Mouse (Mus musculus) layer of hippocampus, postnatal 36 days (tissue): ENCODE results near the gene Cnot3. TPM values are rescaled to one million over a fixed set of nuclear protein-coding genes. Genes with fewer than 3 reads are reported as not detected.
"Not testable (repeated sequence)": the region's sequence is repeated elsewhere in the genome, so short reads cannot be mapped to it uniquely, and the experiment has no call there.

Source experiments
- DNase-seq, 2 experiments: peaks; one replicate each; pipeline ENCODE4 v3.0.0; 2022
- total RNA-seq, 2 experiments: library from RNA; stranded (reverse); gene quantifications; 2 replicates each; pipeline ENCODE4 v1.2.3; 2021

The Cnot3 gene
- total RNA-seq, 2 experiments from 2014 or later = 62.1 to 74.5 TPM

DNA sequence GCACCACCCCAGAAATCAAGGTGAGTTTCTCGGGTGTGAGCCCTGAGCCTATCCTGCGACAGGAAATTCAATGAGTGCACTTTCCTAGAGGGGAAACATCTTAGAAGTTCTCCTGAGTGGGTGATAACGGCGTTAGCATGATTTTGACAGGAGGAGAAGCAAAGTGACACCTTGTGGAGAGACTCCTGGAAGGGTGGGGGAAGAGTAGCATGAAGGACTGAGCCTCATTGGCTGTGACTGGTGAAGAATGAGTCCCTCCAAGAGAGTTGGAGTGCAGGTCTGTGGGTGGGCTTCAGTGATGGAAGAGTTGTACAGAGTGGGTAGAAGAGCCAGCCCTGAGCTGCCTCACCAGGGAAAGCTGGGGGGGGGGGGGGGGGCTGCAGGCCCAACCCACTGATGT is 11.9 kb downstream of the Cnot3 start:
- no peak for DNase-seq

DNA sequence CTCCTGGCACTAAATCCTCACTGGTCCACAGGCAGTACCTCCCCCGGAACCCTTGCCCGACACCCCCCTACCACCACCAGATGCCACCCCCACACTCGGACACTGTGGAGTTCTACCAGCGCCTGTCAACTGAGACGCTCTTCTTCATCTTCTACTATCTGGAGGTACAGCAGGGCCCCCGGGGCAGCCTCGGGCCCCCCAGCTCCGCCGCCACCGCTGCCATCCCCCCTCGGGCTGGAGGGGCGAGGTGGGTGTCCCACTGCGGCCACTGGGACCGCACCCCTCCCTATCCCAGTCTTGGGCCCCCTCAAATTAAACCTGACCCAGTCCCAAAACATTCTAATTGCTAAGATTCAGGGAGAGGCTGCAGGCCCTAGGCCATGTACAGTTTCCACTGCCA is 13.5 kb downstream of the Cnot3 start:
- no peak for DNase-seq

DNA sequence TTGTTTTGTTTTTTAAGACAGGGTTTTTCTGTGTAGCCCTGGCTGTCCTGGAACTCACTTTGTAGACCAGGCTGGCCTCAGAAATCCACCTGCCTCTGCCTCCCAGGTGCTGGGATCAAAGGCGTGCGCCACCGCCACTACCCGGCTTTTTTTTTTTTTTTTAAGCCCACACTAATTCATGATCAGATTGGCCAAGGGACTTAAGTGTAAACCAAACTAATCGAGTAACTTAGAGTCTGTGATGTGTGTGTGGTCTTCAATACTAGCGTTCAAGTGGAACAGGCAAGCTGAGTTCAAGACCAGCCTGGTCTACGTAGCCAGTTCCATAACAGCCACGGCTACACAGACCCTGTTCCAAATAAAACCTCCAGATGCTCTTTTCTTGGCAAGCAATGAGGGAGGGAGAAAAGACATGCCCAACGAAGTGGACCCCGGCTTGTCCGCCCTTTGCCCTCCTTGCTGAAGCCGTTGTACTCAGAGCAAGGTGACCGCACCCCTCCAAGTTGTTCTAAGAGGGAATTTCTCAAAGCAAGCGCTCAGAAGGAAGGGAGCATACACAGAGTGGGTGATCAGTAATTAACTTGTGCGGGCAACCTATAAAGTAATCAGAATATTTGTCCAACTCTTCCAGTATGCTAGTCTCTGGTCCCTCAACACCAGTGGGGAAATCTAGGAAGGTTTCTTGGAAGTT is 19.6 kb downstream of the Cnot3 start:
- DNase-seq = no peak

DNA sequence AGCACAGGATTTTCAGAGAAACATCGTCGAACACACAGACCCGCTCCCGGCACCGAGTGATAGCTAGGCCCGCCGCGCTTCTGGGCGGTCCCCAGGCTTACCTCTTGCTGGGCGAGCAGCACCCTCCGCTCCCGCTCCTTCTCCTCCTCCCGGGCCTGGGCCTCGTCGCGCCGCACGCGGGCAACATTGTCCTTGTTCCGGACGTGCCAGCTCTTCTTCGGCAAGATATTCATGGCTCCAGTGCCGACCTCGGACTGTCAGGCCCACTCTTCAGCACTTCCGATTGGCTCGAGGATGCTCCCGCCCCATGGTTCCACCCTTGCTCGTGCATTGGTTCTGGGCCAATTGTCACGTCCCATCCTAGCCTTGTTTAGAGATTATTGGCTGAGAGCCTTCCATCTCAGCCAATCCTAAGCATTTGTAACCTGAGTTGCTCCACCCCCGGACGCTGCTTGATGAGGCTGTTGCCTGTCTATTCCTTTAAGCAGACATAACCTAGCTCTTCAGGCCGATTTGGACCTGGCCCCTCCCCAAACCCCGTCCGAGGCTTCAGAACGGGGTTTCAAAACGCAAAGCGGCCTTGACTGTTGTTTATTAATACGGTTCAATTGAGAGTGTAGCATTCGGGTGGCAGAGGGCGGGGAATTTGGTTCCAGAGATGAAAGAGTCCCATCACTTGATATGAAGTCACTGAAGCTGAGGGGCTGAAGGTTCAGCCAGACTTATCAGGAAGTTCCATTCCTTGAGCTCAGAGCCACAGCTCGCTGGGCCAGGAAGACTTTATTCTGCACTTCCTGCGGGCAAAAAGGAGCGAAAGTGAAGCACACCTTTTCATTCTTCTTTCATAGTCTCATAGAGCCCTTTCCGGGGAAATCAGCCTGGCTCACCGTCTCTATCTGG is 20.4 kb downstream of the Cnot3 start, which contains the start of gene Leng1:
Leng1 (minus strand) TSS at position 626 of the 900 bp plus-strand sequence.
- DNase-seq = peak; percentile 96 to 97

DNA sequence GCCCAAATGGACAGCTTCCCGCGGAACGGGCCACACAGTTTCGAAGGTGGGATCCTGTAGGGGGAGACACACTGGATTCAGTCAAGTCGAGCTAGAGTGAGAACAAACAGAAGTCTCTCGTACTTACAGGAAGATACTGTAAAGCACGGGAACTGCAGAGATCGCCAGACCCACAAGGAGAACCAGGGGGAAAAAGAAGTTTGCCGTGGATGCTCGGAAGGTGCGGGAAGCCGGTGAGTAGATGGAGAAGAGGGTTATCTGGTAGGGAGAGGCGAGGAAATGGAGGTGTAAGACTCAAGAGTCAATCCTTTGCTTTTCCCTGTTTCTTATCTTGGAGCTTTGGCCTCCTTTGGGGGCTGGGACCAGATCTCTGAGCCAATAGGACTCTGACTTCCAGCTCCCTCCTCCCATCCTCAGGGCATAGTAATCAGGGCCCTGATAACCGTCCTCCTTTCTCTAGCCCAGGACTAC is 21.9 kb downstream of the Cnot3 start:
- no peak for DNase-seq

DNA sequence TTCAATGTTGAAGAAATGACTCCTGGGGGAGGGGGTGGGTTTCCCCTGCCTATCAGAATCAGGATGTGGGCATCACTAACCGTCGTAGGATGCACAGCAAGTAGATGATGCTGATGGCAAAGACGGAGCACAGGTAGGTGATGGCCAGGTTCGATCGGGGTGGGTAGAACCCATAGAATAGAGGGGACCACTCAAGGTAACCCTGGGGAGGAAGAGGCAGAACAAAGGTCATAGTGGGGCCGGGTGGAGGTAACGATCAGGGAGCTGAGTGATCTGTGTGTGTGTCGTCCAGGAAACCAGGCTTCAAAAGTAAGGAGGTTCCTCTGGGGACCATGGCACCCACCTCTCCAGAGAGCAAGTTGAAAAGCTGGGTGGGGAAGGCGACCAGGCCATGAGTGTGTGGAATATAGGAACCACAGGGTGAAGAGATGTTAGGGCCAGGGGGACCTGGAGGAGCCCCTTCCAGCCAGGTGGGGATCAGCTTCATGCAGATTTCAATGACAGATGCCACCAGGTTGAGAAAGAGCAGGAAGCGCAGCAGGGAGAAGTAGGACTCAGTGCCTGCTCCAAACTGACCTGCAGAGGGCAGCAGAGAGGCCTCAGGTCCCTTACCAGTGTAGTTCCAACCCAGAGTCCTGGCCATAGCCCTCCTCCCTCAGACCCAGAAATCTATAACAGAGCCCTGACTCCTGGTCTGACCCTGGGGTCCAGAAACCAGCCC is 29.6 kb downstream of the Cnot3 start:
- DNase-seq = peak; percentile 75

DNA sequence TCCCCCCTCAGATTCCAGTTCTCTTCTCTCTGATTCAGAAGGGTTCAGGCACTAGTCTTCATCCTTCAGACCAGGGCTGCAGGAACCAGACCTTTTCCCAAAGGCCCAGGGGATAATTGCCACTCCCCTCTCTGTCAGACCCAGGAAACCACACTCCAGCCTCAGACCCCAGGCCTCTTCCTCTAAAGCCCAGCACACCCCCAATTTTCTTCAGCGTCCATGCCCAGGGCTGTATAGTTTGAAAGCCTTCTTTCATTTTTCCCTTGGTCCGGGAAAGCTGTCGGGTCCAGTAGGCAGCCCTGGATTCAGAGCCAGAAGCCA is 30.1 kb downstream of the Cnot3 start:
- no peak for DNase-seq

DNA sequence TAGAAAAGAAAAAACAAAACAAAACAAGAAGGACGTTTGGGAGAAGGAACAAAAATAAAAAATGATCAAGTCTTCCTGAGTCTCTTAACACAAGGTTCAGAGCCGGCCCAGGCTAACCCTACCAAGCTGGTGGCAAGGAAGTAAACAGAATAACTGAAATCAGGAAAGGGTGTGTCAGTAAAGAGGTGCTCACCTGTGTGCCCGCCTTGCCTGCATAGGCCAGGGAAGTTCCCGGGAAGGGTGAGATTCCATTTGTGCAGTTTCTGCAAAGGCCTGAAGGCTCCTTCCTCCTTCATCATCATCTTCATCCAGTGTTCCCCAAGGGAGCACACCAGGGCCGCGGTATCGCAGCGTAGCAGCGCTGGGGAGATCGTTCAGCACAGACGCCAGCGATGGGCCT is 31.3 kb downstream of the Cnot3 start:
- DNase-seq = no peak

DNA sequence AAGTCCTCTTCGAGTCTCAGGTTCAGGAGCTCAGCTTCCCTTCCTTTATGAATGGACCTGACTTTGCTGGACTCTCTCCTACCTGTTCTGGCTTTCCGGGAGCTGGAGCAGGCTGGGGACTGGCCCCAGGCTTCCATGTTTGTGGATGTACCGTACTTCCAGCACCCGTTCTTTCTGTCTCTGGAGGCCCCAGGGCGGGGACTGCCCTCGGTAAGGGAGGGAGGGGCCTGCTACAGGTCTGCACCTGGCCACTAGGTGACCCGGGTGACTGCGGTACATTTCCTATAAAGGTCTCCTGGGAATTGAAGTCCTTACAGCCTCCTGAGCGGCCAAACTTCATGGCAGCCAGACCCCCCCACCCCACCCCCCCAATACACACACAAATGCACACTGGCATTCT is 32.3 kb downstream of the Cnot3 start, which contains the start of gene Tmc4:
Tmc4 (minus strand) TSS at position 212 of the 400 bp plus-strand sequence.
- no peak for DNase-seq

DNA sequence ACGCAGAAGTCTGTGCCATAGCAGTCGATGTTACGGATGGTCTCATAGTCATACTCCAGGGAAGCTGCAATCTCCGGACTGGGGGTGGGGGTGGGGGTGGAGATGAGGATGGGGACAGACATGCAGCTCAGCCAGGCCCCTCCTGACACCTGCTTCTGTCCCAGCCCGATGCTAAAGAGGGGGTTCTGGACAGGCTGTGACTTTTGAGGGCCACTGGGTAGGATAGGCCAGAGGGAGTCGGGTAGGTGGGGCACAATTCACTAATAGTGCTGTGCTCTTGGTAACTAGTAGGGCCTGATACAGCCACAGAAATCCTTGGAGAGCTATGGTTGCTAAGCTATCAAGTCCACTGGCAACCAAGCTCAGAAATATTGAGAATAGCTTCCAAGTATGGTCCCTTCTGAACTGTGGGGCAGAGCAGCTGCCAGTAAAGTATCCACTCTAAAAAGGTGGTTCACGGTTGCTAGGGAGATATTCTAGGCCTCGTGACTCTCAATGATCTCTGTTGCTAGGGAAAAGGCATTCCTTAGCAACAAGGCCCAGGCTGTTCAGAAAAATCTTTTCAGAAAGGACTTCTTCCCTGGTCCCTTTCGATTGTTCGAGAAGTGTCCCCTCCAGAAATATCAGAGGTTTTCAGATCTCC is 39.0 kb downstream of the Cnot3 start:
- no peak for DNase-seq

DNA sequence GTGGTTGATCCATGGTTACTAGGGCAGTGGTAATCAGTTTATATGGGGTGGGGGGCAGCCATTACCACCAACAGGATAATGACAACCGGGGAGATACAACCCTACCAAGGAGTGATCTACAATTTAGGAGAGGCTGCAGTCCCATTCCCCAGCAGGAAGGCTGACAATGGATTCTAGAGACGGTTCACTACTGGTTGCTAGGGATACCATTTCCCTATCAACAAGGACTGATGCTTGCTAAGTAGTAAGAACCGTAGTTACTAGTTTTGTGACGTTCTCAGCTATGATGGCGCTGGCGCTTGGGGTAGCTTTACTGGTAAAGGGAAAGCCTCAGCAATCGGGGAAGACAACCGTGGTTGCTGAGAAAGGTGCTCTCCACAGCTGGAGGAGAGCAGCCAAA is 39.6 kb downstream of the Cnot3 start:
- DNase-seq = no peak

DNA sequence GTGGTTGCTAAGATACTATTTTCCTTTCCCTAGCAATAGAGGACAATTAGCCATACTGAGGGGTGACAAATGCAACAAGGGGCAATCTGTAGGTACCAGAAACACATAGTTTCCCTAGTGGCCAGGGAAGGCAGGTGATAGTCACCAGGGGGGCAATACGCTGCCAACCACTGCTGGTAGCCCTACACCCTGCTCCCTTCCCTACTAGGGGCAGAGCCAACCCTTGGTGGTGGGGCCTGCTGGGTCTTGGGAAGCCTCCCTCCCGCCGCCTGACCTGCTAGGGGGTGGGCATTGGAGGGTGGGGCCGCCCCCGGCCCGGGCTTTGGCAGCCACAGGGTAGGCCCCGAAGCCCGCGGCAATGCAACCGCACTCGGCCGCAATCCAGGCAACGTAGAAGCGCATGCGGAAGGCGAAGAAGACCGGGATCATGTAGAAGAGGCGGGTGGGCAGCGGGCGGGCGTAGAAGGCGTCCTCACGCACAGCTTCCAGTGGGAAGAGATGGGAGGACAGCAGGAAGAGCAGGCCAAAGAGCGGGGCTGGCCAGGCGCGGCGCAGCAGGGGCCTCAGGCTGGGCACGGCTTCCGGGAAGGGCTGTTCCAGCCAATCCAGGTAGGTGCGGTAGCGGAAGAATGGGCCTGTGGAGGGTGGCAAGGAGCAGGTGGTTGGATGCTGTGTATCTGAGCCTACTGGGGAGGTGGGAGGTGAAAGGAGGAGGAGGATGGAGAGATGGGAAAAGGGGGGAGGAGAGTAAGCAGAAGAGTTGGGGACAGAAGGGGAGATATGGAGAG is 40.5 kb downstream of the Cnot3 start:
- DNase-seq = no peak

DNA sequence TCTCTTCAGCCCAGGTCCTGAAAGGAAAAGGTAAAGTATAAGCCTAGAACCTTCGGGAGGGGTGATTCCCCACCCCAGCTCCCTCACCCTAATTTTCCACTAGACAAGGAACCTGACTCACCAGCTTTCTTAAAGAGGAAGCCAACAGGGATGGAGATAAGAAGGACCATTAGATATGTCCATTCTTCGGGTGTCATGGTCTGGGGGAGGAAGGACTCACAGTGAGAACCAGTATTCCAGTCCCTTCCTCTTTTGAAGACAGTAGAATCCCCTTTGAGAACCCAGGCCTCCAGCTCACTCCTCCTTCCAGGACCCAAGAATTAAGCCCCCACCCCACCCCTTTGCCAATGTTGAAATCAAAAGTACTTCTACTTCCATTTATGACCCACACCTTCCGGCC is 46.9 kb downstream of the Cnot3 start:
- no peak for DNase-seq

DNA sequence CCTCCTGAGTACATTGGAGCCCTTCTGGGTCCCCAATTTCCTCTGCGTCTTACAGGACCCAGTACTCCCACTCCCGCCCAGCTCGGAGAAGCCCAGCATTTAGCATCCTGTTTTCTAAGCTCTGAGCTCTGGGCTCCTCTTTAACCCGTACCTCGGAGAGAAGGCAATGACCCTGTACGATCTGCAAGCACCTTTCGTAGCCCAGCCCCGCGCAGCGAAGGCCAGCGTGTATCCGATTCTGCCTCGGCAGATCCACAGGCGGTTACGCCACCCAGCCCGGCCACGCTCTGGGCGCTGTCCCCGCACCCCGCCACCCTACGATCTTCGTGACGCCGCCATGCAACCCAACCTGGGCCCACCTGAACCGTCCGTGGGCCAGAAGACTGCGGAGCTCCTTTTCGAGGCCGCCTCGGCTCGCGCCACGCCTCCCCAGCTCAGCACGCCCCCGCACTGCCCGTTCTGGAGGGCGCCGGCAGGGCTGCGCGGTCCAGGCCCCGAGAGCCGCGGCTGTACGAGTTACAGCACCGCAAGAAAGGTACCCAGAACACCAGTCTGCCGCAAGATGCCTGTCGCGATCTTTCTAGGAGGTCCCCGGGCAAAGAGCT is 47.4 kb downstream of the Cnot3 start, which contains the start of gene Tsen34:
Tsen34 (plus strand) TSS at position 482 of the 605 bp plus-strand sequence.
- no peak for DNase-seq

DNA sequence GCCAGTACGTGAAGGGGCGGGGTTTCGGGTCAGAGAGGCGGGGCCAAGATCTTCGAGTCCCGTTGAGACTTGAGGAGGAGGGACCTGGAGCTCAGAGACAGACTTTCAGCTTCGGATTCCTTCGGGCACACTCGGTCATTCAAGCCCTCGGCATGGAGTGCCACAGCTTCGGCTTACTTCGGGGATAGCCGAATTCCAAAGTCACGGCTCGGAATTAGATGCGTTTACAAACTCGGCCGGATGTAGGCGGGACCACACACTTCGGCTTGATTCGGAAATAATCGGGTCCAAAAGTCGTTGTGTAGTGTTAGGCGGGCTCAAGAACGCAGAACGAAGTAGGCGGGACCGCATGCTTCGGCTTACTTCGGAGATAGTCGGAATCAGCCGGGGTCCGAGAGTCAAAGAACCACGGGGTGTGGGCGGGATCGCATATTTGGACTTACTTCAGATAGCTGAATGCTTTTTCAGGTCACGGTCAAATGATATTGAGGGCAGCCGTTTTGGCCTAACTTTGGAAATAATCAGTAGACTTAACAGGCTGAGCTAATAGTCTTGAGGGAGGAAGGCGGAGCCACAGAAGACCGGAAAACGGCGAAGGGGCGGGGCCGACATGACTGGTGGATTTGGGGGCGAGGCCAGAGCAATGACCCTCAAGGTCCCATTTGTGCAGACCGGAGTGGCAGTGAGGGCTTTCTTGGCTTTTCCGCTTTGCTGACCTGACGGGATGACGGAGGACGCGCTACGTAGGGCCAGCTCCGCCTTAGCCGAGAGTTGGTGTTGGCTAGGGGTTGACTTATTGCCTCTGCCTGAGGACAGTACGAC is 48.1 kb downstream of the Cnot3 start, which contains the start of gene Mboat7:
Mboat7 (minus strand) TSS at position 537 of the 822 bp plus-strand sequence.
- DNase-seq = peak; percentile 94 to 95

DNA sequence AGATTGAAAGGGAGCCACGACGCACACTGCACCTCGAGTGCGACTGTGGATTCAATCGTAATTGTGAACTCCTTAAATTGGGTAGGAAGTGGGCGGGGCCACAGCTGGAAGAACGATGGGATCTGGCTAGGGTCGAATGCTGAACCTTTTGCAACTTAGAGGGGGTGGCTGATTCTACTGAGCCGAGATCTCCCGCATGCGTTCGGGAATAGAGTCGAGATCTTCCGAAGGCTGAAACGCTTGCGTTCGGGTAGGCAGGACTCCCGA is 48.7 kb downstream of the Cnot3 start:
- no peak for DNase-seq

DNA sequence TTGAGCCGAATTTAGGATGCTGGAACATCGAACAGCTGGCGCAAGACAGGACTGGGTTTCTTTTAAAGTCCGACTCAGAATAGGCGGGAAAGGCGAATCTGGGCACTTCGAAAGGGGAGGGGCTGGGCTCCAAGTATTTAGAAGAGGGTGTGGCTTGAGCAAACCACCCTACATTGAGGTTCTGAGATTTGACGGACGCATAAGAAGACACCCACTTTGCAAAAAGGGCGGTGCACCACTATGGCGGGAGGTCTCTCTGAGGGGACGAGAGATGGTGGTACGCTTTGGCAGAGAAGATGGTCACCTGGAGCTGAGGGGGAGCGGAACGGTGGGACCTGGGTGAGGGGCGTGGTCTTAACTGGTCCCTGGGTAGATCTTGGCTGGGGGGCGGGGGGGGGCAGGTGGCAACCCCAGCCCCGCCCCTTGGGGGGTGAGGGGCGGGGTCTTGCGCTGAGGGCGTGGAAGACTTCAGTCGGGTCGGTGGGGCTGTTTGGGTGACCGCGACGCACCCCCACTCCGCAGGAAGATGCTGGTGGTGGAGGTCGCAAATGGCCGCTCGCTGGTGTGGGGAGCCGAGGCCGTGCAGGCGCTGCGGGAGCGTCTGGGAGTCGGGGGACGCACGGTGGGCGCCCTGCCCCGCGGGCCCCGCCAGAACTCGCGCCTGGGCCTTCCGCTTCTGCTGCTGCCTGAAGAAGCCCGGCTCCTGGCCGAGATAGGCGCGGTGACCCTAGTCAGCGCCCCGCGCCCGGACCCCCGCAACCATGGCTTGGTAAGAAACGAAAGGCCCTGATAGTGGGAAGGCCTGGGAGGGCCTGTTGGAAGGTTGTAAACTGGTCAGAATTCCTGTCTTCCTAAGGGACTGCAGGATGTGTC is 49.2 kb downstream of the Cnot3 start:
- peak in 1 of 2 experiments; percentile 32 for DNase-seq

DNA sequence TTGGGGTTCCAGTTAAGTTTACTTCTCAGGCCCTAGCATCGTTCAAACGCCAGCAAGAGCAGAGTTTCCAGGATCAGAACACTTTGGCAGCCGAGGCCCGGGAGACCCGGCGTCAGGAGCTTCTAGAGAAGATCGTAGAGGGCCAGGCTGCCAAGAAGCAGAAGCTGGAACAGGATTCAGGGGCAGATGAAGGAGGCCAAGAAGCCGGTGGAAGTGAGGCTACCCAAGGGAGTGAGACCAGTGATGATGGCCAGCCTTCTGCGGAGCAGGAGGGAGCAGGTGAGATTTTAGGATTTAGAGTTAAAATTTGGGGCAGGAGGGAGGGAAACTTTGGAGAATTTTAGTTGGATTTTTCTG is 49.9 kb downstream of the Cnot3 start:
- DNase-seq = not testable (repeated sequence)

DNA sequence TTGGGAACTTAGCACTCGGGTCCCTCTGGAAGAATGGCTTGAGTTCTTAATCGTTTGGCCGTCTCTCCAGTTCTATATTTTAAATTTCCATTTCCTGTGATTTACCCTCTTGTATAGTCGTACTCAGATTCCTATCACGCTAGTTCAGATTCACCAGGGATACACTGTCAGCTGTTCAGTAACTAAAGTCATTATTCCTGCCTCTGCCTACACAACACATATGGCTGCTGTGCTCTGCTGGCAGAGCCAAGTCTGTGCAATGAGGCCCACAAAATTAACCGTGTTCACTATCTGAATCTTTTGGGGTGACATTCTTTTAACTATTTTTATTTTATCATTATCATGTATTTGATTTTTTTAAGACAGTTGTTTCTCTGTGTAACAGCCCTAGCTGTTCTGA is 53.4 kb downstream of the Cnot3 start:
- DNase-seq = no peak
